Mouse (Mus musculus) MEL (cell line): ENCODE measurements around the gene Arap1. TPM values are rescaled to one million over a fixed set of nuclear protein-coding genes. Genes with fewer than 3 reads are reported as not detected.

Experiments used
- DNase-seq: peaks from one replicate; pipeline ENCODE4 v3.0.0; 2011; ENCODE audit warnings: low read depth, low spot score
- H3K27ac ChIP-seq: 2 replicates; pipeline ENCODE4 v1.5.1; 2012; ENCODE audit warnings: low read depth, mild to moderate bottlenecking, control low read depth, low read length, moderate library complexity; ENCODE audit not compliant: control insufficient read depth
- H3K27me3 ChIP-seq, 2 experiments: fragments of 150-350 bp in 1 of 2; sonication (generic) in 1 of 2; 2 replicates each; pipeline ENCODE4 v1.6.1; 2012; ENCODE audit warnings: low read length in 2 of 2, mild to moderate bottlenecking in 2 of 2, improper control_type of control experiment in 1 of 2, moderate library complexity in 1 of 2; ENCODE audit not compliant: insufficient read depth in 2 of 2, control insufficient read depth in 1 of 2
- H3K36me3 ChIP-seq, 2 experiments: 2 replicates each; pipeline ENCODE4 v1.6.1; 2012 to 2014; ENCODE audit warnings: low read length in 2 of 2, improper control_type of control experiment in 1 of 2, inconsistent platforms in 1 of 2, mild to moderate bottlenecking in 1 of 2; ENCODE audit not compliant: insufficient read depth in 2 of 2, control insufficient read depth in 1 of 2
- H3K4me1 ChIP-seq, 2 experiments: fragments of 150-350 bp in 1 of 2; sonication (generic) in 1 of 2; 2 replicates each; pipeline ENCODE4 v1.6.1; 2012; ENCODE audit warnings: low read length in 2 of 2, improper control_type of control experiment in 1 of 2, mild to moderate bottlenecking in 1 of 2; ENCODE audit not compliant: insufficient read depth in 2 of 2, control insufficient read depth in 1 of 2
- H3K4me3 ChIP-seq, 2 experiments: fragments of 150-350 bp in 1 of 2; sonication (generic) in 1 of 2; 2 replicates each; pipeline ENCODE4 v1.5.1; 2012; ENCODE audit warnings: low read depth in 2 of 2, low read length in 2 of 2, mild to moderate bottlenecking in 2 of 2, moderate library complexity in 2 of 2, control low read depth in 1 of 2, improper control_type of control experiment in 1 of 2; ENCODE audit not compliant: control insufficient read depth in 1 of 2, insufficient read depth in 1 of 2
- H3K79me2 ChIP-seq: 2 replicates; pipeline ENCODE4 v1.6.1; 2012; ENCODE audit warnings: mild to moderate bottlenecking, low read length, moderate library complexity; ENCODE audit not compliant: control insufficient read depth, poor library complexity, insufficient read depth
- H3K9ac ChIP-seq: 2 replicates; pipeline ENCODE4 v1.6.1; 2012; ENCODE audit warnings: low read depth, mild to moderate bottlenecking, control low read depth, low read length, moderate library complexity; ENCODE audit not compliant: control insufficient read depth, poor library complexity, severe bottlenecking
- H3K9me3 ChIP-seq: fragments of 150-350 bp; sonication (generic); replicated peaks from 2 replicates; pipeline ENCODE4 v1.6.1; 2012; ENCODE audit warnings: mild to moderate bottlenecking, low read length, improper control_type of control experiment, moderate library complexity; ENCODE audit not compliant: insufficient read depth
- CHD1 ChIP-seq: IDR thresholded peaks from 2 replicates; pipeline ENCODE4 v1.6.1; 2012; ENCODE audit warnings: low read depth, mild to moderate bottlenecking, inconsistent platforms, low read length, improper control_type of control experiment
- E2F4 ChIP-seq: IDR thresholded peaks from 2 replicates; pipeline ENCODE4 v1.6.1; 2011; ENCODE audit warnings: low read depth, low read length, improper control_type of control experiment, borderline replicate concordance
- GABPA ChIP-seq: IDR thresholded peaks from 2 replicates; pipeline ENCODE4 v1.6.1; 2012; ENCODE audit warnings: low read depth, mild to moderate bottlenecking, inconsistent platforms, low read length, improper control_type of control experiment, moderate library complexity
- HCFC1 ChIP-seq: IDR thresholded peaks from 2 replicates; pipeline ENCODE4 v1.6.1; 2012; ENCODE audit warnings: low read depth, mild to moderate bottlenecking, inconsistent platforms, low read length, improper control_type of control experiment, moderate library complexity
- JUND ChIP-seq: IDR thresholded peaks from 2 replicates; pipeline ENCODE4 v1.6.1; 2011; ENCODE audit warnings: low read depth, mild to moderate bottlenecking, improper control_type of control experiment, low read length
- MAX ChIP-seq: IDR thresholded peaks from 2 replicates; pipeline ENCODE4 v1.6.1; 2011; ENCODE audit warnings: low read length, improper control_type of control experiment
- MEF2A ChIP-seq: IDR thresholded peaks from 2 replicates; pipeline ENCODE4 v1.6.1; 2014; ENCODE audit warnings: low read depth, mild to moderate bottlenecking, inconsistent platforms, low read length, improper control_type of control experiment; ENCODE audit not compliant: poor library complexity, insufficient replicate concordance, severe bottlenecking; ENCODE audit errors: extremely low read depth
- MYB ChIP-seq: IDR thresholded peaks from 2 replicates; pipeline ENCODE4 v1.6.1; 2011; ENCODE audit warnings: mild to moderate bottlenecking, low read depth, low read length, improper control_type of control experiment
- POLR2A ChIP-seq, 2 experiments: IDR thresholded peaks; 2 replicates each; pipeline ENCODE4 v1.6.1; 2011 to 2012; ENCODE audit warnings: low read length in 2 of 2, mild to moderate bottlenecking in 2 of 2, control low read depth in 1 of 2, improper control_type of control experiment in 1 of 2, low read depth in 1 of 2, moderate library complexity in 1 of 2; ENCODE audit not compliant: control insufficient read depth in 1 of 2, insufficient read depth in 1 of 2, poor library complexity in 1 of 2
- POLR2AphosphoS2 ChIP-seq: IDR thresholded peaks from 2 replicates; pipeline ENCODE4 v1.6.1; 2011; ENCODE audit warnings: low read length, improper control_type of control experiment
- RAD21 ChIP-seq: IDR thresholded peaks from 2 replicates; pipeline ENCODE4 v1.6.1; 2011; ENCODE audit warnings: mild to moderate bottlenecking, low read depth, low read length, improper control_type of control experiment
- SMC3 ChIP-seq: IDR thresholded peaks from 2 replicates; pipeline ENCODE4 v1.6.1; 2011; ENCODE audit warnings: low read depth, low read length, improper control_type of control experiment
- TBP ChIP-seq: IDR thresholded peaks from 2 replicates; pipeline ENCODE4 v1.8.0; 2011; ENCODE audit warnings: low read depth, low read length, improper control_type of control experiment
- USF1 ChIP-seq: IDR thresholded peaks from 2 replicates; pipeline ENCODE4 v1.6.1; 2014; ENCODE audit warnings: low read depth, mild to moderate bottlenecking, inconsistent platforms, low read length, improper control_type of control experiment, moderate library complexity
- USF2 ChIP-seq, 2 experiments: IDR thresholded peaks; 2 replicates each; pipeline ENCODE4 v1.6.1; 2011 to 2012; ENCODE audit warnings: improper control_type of control experiment in 2 of 2, low read length in 2 of 2, borderline replicate concordance in 1 of 2, inconsistent platforms in 1 of 2, low read depth in 1 of 2, mild to moderate bottlenecking in 1 of 2; ENCODE audit not compliant: insufficient read depth in 1 of 2
- ZMIZ1 ChIP-seq: IDR thresholded peaks from 2 replicates; pipeline ENCODE4 v1.6.1; 2012; ENCODE audit warnings: low read depth, mild to moderate bottlenecking, inconsistent platforms, low read length, improper control_type of control experiment, moderate library complexity
- polyA plus RNA-seq, 2 experiments: library from polyadenylated mRNA; stranded (reverse) in 1 of 2; unstranded in 1 of 2; fragments of >175 nt in 1 of 2; fragments of >200 nt in 1 of 2; gene quantifications; 2 replicates each; pipeline versions ENCODE4 v1.2.1 to v1.2.4; 2012; ENCODE audit warnings: low replicate concordance in 2 of 2, low read depth in 1 of 2; ENCODE audit not compliant: insufficient read length in 2 of 2, insufficient read depth in 1 of 2, missing spikeins in 1 of 2
- total RNA-seq: library from RNA; depleted of rRNA; stranded (reverse); fragments of 300-350 nt; gene quantifications from 2 replicates; pipeline ENCODE4 v1.2.3, GENCODE M21; 2012

Gene Arap1
- total and polyA plus RNA-seq, 3 experiments, result 13.6 to 27.1 TPM; not detected in 1

DNA sequence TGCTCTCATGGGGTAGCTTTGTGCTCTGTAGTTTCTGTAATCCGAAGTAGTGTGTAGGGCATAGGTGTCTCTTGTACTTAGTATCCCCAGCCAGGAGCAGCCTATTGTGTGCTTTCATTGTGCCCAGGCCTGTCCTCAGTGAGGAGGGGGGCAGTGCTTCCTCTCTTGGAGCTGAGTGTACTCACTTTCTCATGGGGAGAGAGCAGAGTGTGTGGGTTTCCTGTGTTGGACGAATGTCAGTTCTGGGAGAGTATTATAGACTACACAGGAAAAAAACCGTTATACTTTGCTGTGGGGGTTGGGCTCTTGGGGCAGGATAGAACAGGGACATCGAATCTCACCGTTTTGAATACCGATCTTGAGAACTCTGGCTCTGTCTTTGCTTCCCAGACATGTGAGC is 6.5 kb upstream of the Arap1 start:
- H3K27me3 ChIP-seq, result no peaks in the 10 kb centered on the region
- no peak for DNase-seq
- no peak for TF ChIP-seq USF2 (IDR thresholded peaks at IDR 0.05; ENCODE audit: borderline replicate concordance in 1 of 2, insufficient read depth in 1 of 2, low read depth in 1 of 2, low read length in 2 of 2)
- no peak for TF ChIP-seq E2F4
- TF ChIP-seq RAD21, result no peak
- TF ChIP-seq ZMIZ1, result no peak
- TF ChIP-seq POLR2A (IDR thresholded peaks at IDR 0.05; ENCODE audit: control insufficient read depth in 1 of 2, insufficient read depth in 1 of 2, low read depth in 1 of 2, low read length in 2 of 2, poor library complexity in 1 of 2), result no peak
- TF ChIP-seq MYB, result no peak
- no peak for TF ChIP-seq TBP
- TF ChIP-seq POLR2AphosphoS2, result no peak
- no peak for TF ChIP-seq MEF2A
- no peak for TF ChIP-seq MAX
- no peak for TF ChIP-seq SMC3
- no peak for TF ChIP-seq JUND
- no peak for TF ChIP-seq USF1
- TF ChIP-seq, all 39 proteins: peak for 0
- H3K4me1 ChIP-seq, result peaks cover 0 to 11% of the 10 kb centered on the region in 2 experiments; a peak in 3 of 4 replicates
- H3K27ac ChIP-seq, result no peak overlapping the region
- no peaks in the 10 kb centered on the region for H3K79me2 ChIP-seq
- H3K9me3 ChIP-seq, result no peaks in the 10 kb centered on the region
- H3K36me3 ChIP-seq, result peaks cover 0 to 4% of the 10 kb centered on the region in 2 experiments; a peak in 2 of 4 replicates
- H3K4me3 ChIP-seq, result no peak overlapping the region
- H3K9ac ChIP-seq, result no peak overlapping the region

GRCm38 (mm10) chr7:101343135-101343534 is 4.7 kb upstream of the Arap1 start:
- Histone ChIP-seq H3K4me3 (no peak overlapping the region), H3K9ac (no peak overlapping the region), H3K27me3 (no peaks in the 10 kb centered on the region), H3K79me2 (peaks cover 2% of the 10 kb centered on the region; the same call in 1 of the 2 replicates), H3K27ac (no peak overlapping the region), H3K4me1 (peaks cover 2 to 11% of the 10 kb centered on the region in 2 experiments), H3K36me3 (peaks cover 0 to 4% of the 10 kb centered on the region in 2 experiments; a peak in 2 of 4 replicates), H3K9me3 (no peaks in the 10 kb centered on the region)
- TF ChIP-seq HCFC1, result no peak
- no peak for TF ChIP-seq GABPA
- no peak for TF ChIP-seq E2F4
- no peak for TF ChIP-seq CHD1
- no peak for DNase-seq
